Mouse (Mus musculus): ENCODE data around the gene Rad23a. TPM values are rescaled to one million over a fixed set of nuclear protein-coding genes. Genes with fewer than 3 reads are reported as not detected.

Rad23a gene
- polyA plus RNA-seq, 1 experiment from 2014 or later: 269 TPM

DNA sequence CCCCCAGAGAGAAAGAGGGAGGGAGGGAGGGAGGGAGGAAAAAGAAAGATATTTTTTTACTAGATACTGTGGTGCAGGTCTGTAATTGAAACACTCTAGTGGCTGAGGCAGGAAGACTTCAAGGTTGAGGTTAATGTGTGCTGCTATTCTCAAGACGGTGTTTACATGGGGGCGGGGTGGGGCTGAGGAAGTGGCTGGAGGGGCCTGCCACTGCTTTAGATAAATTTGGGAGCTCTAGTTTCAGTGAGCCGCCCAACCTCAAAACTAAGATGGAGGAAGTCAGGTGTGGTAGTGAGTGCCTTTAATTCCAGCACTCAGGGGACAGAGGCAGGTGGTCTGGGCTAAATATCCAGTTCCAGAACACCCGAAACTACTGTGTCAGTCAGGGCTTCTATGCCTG is 14.8 kb downstream of the Rad23a start:
- DNase-seq: no peak
- peaks cover 64% of the 10 kb centered on the region for H3K4me1 ChIP-seq (replicated peaks)
- 23% methylated on average over 4 of the region's 4 CpGs for WGBS (ENCODE audit: insufficient replicate concordance)
- H3K4me3 ChIP-seq (replicated peaks): no peak overlapping the region
- peak overlapping the region; percentile 74 for H3K27ac ChIP-seq
- no peaks in the 10 kb centered on the region for H3K9me3 ChIP-seq (replicated peaks)
- H3K36me3 ChIP-seq: peaks cover 7% of the 10 kb centered on the region
- peak; percentile 57 for ATAC-seq (ENCODE audit: low read depth)
- peak overlapping the region; percentile 56 for H3K9ac ChIP-seq
- no peaks in the 10 kb centered on the region for H3K27me3 ChIP-seq
- H3K4me2 ChIP-seq: peak overlapping the region; percentile 48

GRCm38 (mm10) chr8:84823653-84824052 is 16.8 kb downstream of the Rad23a start:
- Histone ChIP-seq H3K9me3 (replicated peaks) (no peaks in the 10 kb centered on the region), H3K27ac (no peak overlapping the region; the same call in 1 of the 2 replicates), H3K4me1 (replicated peaks) (peaks cover 52% of the 10 kb centered on the region), H3K27me3 (no peaks in the 10 kb centered on the region), H3K9ac (peak overlapping the region; percentile 26; the same call in 1 of the 2 replicates), H3K36me3 (no peaks in the 10 kb centered on the region), H3K4me3 (replicated peaks) (no peak overlapping the region), H3K4me2 (peak overlapping the region; percentile 30)
- ATAC-seq (ENCODE audit: low read depth) (peak; percentile 60), DNase-seq (peak; percentile 65)
- under 1% methylated on average over 18 of the region's 18 CpGs for WGBS (ENCODE audit: insufficient replicate concordance)

DNA sequence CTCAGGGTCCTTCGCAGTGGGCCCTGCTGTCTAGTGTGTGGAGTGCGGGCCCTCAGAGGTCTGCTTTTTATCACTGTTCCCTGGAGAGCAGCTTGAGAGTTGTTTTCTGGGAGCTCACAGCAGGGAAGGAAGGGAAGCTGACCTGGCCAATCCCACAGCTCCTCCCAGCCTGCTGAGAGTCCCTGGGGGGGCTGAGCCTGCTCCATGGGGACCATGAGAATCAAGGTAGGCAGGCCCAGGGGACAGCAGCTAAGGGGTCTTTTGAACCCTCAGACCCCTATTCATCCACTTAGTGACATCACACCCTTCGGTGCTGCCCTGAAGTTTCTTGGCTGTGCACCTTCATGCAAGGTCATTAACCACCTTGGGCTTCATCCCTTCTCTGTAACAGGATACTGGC is 17.7 kb downstream of the Rad23a start, which contains the start of gene Dand5:
TSS of gene Dand5 (minus strand) at position 101 of the 400 bp plus-strand sequence.
- 74% methylated on average over 3 of the region's 3 CpGs for WGBS (ENCODE audit: insufficient replicate concordance)
- no peaks in the 10 kb centered on the region for H3K36me3 ChIP-seq
- H3K27me3 ChIP-seq: no peaks in the 10 kb centered on the region
- no peaks in the 10 kb centered on the region for H3K9me3 ChIP-seq (replicated peaks)
- ATAC-seq (ENCODE audit: low read depth): no peak
- H3K27ac ChIP-seq: no peak within 1 kb of the TSS
- H3K4me1 ChIP-seq (replicated peaks): peaks cover 51% of the 10 kb centered on the region
- H3K4me3 ChIP-seq (replicated peaks): no peak within 1 kb of the TSS
- H3K4me2 ChIP-seq: peak within 1 kb of the TSS; percentile 30
- peak within 1 kb of the TSS; percentile 26; the same call in 1 of the 2 replicates for H3K9ac ChIP-seq
- no peak for DNase-seq

GRCm38 (mm10) chr8:84816117-84816516 is 24.3 kb downstream of the Rad23a start:
- no peak for ATAC-seq (ENCODE audit: low read depth)
- no peak overlapping the region for H3K9ac ChIP-seq
- WGBS (ENCODE audit: insufficient replicate concordance): 70% methylated on average over 17 of the region's 17 CpGs

GRCm38 (mm10) chr8:84815547-84815946 is 24.9 kb downstream of the Rad23a start:
- H3K27me3 ChIP-seq: peaks cover 26% of the 10 kb centered on the region
- no peak overlapping the region for H3K4me3 ChIP-seq (replicated peaks)
- WGBS (ENCODE audit: insufficient replicate concordance): 9% methylated on average over 9 of the region's 9 CpGs

More at GRCm38 (mm10) chr8:84816117-84816516, 24.3 kb downstream of the Rad23a start:
- H3K9me3 ChIP-seq (replicated peaks): no peaks in the 10 kb centered on the region
- peaks cover 29% of the 10 kb centered on the region for H3K4me1 ChIP-seq (replicated peaks)
- H3K4me3 ChIP-seq (replicated peaks): no peak overlapping the region
- no peaks in the 10 kb centered on the region for H3K36me3 ChIP-seq
- no peak for DNase-seq
- no peak overlapping the region for H3K27ac ChIP-seq
- peaks cover 23% of the 10 kb centered on the region for H3K27me3 ChIP-seq
- no peak overlapping the region for H3K4me2 ChIP-seq

DNA sequence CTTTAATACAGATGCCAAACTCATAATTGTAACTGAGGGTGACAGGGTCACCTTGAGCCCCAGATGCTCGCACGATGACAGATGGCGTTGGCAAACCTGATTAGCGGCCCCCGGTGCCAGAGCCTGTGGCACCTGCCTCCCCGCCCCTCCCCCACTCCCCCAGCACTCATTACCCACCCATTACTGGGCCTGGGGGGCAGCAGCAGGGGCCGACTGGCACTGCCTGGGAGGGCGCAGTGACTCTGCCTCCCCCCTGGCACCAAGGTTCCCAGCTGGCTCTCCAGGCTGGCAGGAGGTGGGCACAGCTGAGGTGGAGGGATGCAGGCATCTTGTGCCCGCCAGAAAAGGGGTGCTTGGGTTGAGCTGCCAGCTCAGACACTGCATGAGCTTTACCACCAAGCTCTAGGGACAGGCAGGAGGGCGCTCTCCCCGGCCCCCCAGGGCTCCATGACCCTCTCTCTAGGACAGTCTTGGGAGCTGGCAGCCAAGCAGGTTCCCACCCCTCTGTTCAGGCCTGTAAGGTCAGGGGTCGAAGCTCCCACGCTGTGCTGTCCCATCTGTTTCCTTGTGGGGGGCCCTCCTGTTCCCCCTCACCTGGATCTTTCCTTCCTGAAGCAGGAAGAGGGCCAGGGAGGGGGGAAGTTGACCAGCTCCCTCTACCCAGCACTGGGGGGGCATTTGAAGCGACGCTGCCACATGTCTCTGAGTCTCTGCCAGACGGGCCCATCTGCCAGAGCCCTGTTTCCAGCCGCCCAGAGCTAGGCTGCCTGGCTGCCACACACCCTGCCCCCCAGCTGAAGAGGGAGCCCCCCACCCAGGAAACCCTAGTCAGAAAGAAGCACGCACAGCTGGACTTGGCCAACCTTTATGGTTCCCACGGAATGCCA is 25.7 kb downstream of the Rad23a start:
- WGBS (ENCODE audit: insufficient replicate concordance): 45% methylated on average over 19 of the region's 19 CpGs
- DNase-seq (no peak), ATAC-seq (ENCODE audit: low read depth) (no peak)
- peaks cover 39% of the 10 kb centered on the region for H3K4me1 ChIP-seq (replicated peaks)
- 0 out of 2 replicates have a peak overlapping the region, but pooled peaks have one; percentile 22 for H3K9ac ChIP-seq
- no peaks in the 10 kb centered on the region for H3K9me3 ChIP-seq (replicated peaks)
- H3K4me3 ChIP-seq (replicated peaks): no peak overlapping the region
- no peak overlapping the region for H3K27ac ChIP-seq
- H3K36me3 ChIP-seq: no peaks in the 10 kb centered on the region
- no peak overlapping the region for H3K4me2 ChIP-seq
- H3K27me3 ChIP-seq: peaks cover 26% of the 10 kb centered on the region

More at GRCm38 (mm10) chr8:84815547-84815946, 24.9 kb downstream of the Rad23a start:
- no peaks in the 10 kb centered on the region for H3K9me3 ChIP-seq (replicated peaks)
- H3K27ac ChIP-seq: no peak overlapping the region
- H3K4me1 ChIP-seq (replicated peaks): peaks cover 35% of the 10 kb centered on the region
- no peak overlapping the region for H3K4me2 ChIP-seq
- H3K36me3 ChIP-seq: no peaks in the 10 kb centered on the region
- no peak overlapping the region for H3K9ac ChIP-seq
- ATAC-seq (ENCODE audit: low read depth) (peak; percentile 82), DNase-seq (peak; percentile 88)

- ATAC-seq (ENCODE audit: low read depth): no peak
- Histone ChIP-seq H3K4me3 (replicated peaks) (no peak overlapping the region), H3K9ac (no peak overlapping the region), H3K4me2 (no peak overlapping the region), H3K27ac (no peak overlapping the region), H3K4me1 (replicated peaks) (peaks cover 42% of the 10 kb centered on the region), H3K27me3 (peaks cover 27% of the 10 kb centered on the region), H3K9me3 (replicated peaks) (no peaks in the 10 kb centered on the region), H3K36me3 (no peaks in the 10 kb centered on the region)
- 87% methylated on average over 11 of the region's 11 CpGs for WGBS (ENCODE audit: insufficient replicate concordance)
- no peak for DNase-seq
These were observed 26.3 kb downstream of the Rad23a start for GRCm38 (mm10) chr8:84814240-84814554.

DNA sequence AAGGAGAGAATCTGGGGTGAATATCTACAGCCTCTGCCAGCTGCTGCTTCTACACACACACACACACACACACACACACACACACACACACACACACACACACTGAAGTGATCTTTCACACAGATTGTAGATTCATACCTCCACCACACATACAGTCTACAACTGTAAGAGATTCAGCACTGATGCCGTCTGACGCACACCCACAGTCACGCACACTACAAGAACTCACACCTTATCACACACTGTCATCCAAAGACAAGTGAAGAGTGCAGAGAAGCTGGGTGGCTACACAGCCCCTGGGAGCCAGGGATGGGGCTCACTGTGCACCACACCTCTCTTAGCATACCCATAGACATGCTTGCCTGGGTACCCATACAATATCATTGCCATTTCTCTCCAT is 26.6 kb downstream of the Rad23a start:
- H3K4me3 ChIP-seq (replicated peaks): no peak overlapping the region
- no peaks in the 10 kb centered on the region for H3K36me3 ChIP-seq
- DNase-seq: no peak
- H3K9ac ChIP-seq: no peak overlapping the region
- ATAC-seq (ENCODE audit: low read depth): no peak
- 40% methylated on average over 3 of the region's 3 CpGs for WGBS (ENCODE audit: insufficient replicate concordance)
- peaks cover 31% of the 10 kb centered on the region for H3K27me3 ChIP-seq
- no peak overlapping the region for H3K4me2 ChIP-seq
- no peaks in the 10 kb centered on the region for H3K9me3 ChIP-seq (replicated peaks)
- H3K27ac ChIP-seq: no peak overlapping the region
- H3K4me1 ChIP-seq (replicated peaks): peaks cover 42% of the 10 kb centered on the region

DNA sequence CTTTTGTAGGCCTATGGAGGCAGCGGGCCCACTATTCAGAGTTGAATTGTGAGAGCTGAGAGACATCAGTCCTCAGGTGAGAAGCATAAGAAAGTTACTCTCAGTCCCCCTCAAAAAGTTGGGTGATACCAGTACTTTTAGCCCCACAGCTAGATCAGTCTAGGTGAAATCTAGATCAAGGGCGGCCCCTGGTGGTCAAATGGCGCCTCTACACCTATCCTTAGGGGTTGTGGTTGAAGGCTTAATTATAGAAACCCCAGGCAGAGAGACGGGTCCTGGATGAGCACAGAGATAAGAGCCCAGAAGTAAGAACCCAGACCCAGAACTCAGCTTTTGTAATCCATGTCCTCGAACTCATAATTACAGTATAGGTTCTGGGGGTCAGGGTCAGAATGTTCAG is 27.4 kb downstream of the Rad23a start:
- 1% methylated on average over 5 of the region's 5 CpGs for WGBS (ENCODE audit: insufficient replicate concordance)
- no peak for ATAC-seq (ENCODE audit: low read depth)
- peaks cover 47% of the 10 kb centered on the region for H3K4me1 ChIP-seq (replicated peaks)
- DNase-seq: peak; percentile 67
- H3K27ac ChIP-seq: no peak overlapping the region; the same call in 1 of the 2 replicates
- H3K36me3 ChIP-seq: no peaks in the 10 kb centered on the region
- no peak overlapping the region for H3K4me3 ChIP-seq (replicated peaks)
- peaks cover 32% of the 10 kb centered on the region for H3K27me3 ChIP-seq
- no peaks in the 10 kb centered on the region for H3K9me3 ChIP-seq (replicated peaks)
- no peak overlapping the region for H3K9ac ChIP-seq
- no peak overlapping the region for H3K4me2 ChIP-seq

DNA sequence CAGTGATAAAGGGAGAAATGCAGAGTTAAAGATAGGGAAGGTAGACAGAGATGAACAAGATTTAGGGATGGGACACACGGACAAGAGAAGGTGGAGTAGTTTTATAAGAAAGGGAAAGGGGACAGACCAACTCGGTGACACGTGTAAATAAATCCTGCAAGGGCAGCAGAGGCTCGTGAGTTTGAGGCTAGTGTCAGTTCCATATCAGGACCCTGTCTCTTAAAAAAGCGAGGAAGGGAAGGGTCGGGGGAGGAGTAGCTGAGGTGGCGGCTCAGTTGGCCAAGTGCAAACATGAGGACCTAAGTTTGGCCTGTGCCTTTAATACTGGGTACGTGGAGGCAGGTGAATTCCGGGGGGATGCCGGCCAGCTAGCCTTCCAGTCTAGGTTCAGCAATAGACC is 29.2 kb downstream of the Rad23a start:
- DNase-seq: no peak
- peak overlapping the region; percentile 48 for H3K4me3 ChIP-seq (replicated peaks)
- H3K27me3 ChIP-seq: peaks cover 42% of the 10 kb centered on the region
- no peaks in the 10 kb centered on the region for H3K9me3 ChIP-seq (replicated peaks)
- no peak for ATAC-seq (ENCODE audit: low read depth)
- peak overlapping the region; percentile 56 for H3K9ac ChIP-seq
- no peak overlapping the region for H3K27ac ChIP-seq
- H3K36me3 ChIP-seq: no peaks in the 10 kb centered on the region
- WGBS (ENCODE audit: insufficient replicate concordance): 34% methylated on average over 10 of the region's 10 CpGs
- peaks cover 47% of the 10 kb centered on the region for H3K4me1 ChIP-seq (replicated peaks)
- peak overlapping the region; percentile 68 for H3K4me2 ChIP-seq

GRCm38 (mm10) chr8:84810896-84811295 is 29.6 kb downstream of the Rad23a start:
- H3K9me3 ChIP-seq (replicated peaks): no peaks in the 10 kb centered on the region
- peak; percentile 77 for DNase-seq
- H3K36me3 ChIP-seq: no peaks in the 10 kb centered on the region
- H3K27ac ChIP-seq: peak overlapping the region; percentile 19; the same call in 1 of the 2 replicates
- WGBS (ENCODE audit: insufficient replicate concordance): under 1% methylated on average over 32 of the region's 32 CpGs
- peak overlapping the region; percentile 48 for H3K4me3 ChIP-seq (replicated peaks)
- H3K4me2 ChIP-seq: peak overlapping the region; percentile 68
- peak; percentile 41 for ATAC-seq (ENCODE audit: low read depth)
- H3K4me1 ChIP-seq (replicated peaks): peaks cover 46% of the 10 kb centered on the region
- H3K27me3 ChIP-seq: peaks cover 46% of the 10 kb centered on the region
- peak overlapping the region; percentile 56 for H3K9ac ChIP-seq
